Mouse (Mus musculus) lung, embryonic 14.5 days (tissue): ENCODE results near the gene Nup54. TPM values are rescaled to one million over a fixed set of nuclear protein-coding genes. Genes with fewer than 3 reads are reported as not detected.

Source experiments
- ATAC-seq: fragments of 200-750 bp; cut with Nextera tagmentation; 2 replicates; pipeline ENCODE4 v1.8.0; 2017; ENCODE audit warnings: mild to moderate bottlenecking, moderate TSS enrichment, moderate library complexity; ENCODE audit not compliant: insufficient read depth
- DNase-seq: peaks from one replicate; pipeline ENCODE4 v3.0.0-alpha.2; 2015
- H3K27ac ChIP-seq: fragments of 300-500 bp; sonication (generic); 2 replicates; pipeline ENCODE4 v1.5.1; 2014; ENCODE audit warnings: low read depth, mild to moderate bottlenecking, moderate library complexity
- H3K27me3 ChIP-seq: fragments of 300-500 bp; sonication (generic); 2 replicates; pipeline ENCODE4 v1.6.1; 2014; ENCODE audit warnings: low read length, control low read depth; ENCODE audit not compliant: insufficient read depth
- H3K36me3 ChIP-seq: fragments of 300-500 bp; sonication (generic); 2 replicates; pipeline ENCODE4 v1.6.1; 2014; ENCODE audit warnings: control low read depth; ENCODE audit not compliant: insufficient read depth
- H3K4me1 ChIP-seq: fragments of 300-500 bp; sonication (generic); 2 replicates; pipeline ENCODE4 v1.6.1; 2014; ENCODE audit warnings: antibody characterized with exemption, control low read depth; ENCODE audit not compliant: insufficient read depth
- H3K4me2 ChIP-seq: fragments of 300-500 bp; sonication (generic); 2 replicates; pipeline ENCODE4 v1.6.1; 2014; ENCODE audit warnings: mild to moderate bottlenecking
- H3K4me3 ChIP-seq: fragments of 300-500 bp; sonication (generic); 2 replicates; pipeline ENCODE4 v1.5.1; 2014; ENCODE audit warnings: low read depth, low read length
- H3K9ac ChIP-seq: fragments of 300-500 bp; sonication (generic); 2 replicates; pipeline ENCODE4 v1.6.1; 2014
- H3K9me3 ChIP-seq: fragments of 300-500 bp; sonication (generic); 2 replicates; pipeline ENCODE4 v1.6.1; 2016; ENCODE audit warnings: low read depth, low read length, control low read depth
- CTCF ChIP-seq: IDR thresholded peaks from 2 replicates; pipeline ENCODE4 v1.5.1; 2016; ENCODE audit warnings: antibody characterized with exemption, low read depth
- WGBS: fragments of 180-500 bp; shearing (Covaris S2); extraction: QIAGEN DNeasy Blood & Tissue Kit; methylation state at CpG from one replicate; pipeline ENCODE4 v1.1.7; 2014; 5-methylcytosine and 5-hydroxymethylcytosine counted together
- polyA plus RNA-seq: library from polyadenylated mRNA; unstranded; fragments of >200 nt; fragmentation: Nextera tagmentation; extraction: Ambion mirVana; gene quantifications from 2 replicates; pipeline ENCODE4 v1.2.1, GENCODE M21; 2014

Nup54 gene
- polyA plus RNA-seq, 1 experiment from 2014 or later, result 61.9 TPM

DNA sequence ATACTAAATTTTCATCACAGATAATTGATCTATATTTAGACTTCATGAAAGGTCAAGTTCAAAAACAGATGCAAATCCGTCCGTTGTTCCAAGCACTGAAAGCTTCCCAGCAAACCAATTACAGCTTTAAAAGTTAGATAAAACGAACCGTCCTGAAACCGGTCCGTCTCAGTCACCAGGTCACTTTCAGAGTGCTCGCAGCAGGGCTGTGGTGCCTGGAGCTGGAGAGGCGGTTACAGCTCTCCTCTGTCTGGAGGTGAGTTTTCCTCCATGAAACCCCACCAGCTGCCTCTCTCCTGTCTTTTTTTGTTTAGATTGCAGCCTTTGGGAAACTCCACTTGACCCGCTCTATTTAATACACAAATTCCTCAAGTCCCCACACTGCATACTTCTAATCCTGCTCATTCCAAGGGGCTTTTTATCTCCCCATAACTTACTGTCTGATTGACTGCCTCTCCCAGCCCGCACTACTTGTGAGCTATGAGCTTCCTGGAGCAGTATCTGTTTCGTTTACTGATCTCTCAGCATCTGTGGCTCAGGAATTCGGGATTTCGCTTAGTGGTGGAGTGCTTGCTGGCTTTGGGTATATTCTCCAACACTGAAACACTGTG, 58.1 kb downstream of the Nup54 start:
- Histone ChIP-seq H3K9me3 (no peaks in the 10 kb centered on the region), H3K9ac (no peak overlapping the region), H3K4me2 (no peak overlapping the region), H3K36me3 (no peaks in the 10 kb centered on the region), H3K4me3 (no peak overlapping the region), H3K27me3 (no peaks in the 10 kb centered on the region), H3K27ac (no peak overlapping the region), H3K4me1 (no peaks in the 10 kb centered on the region)
- DNase-seq (no peak), ATAC-seq (no peak)
- 12% methylated on average over 13 of the region's 13 CpGs for WGBS
- TF ChIP-seq CTCF, result no peak

DNA sequence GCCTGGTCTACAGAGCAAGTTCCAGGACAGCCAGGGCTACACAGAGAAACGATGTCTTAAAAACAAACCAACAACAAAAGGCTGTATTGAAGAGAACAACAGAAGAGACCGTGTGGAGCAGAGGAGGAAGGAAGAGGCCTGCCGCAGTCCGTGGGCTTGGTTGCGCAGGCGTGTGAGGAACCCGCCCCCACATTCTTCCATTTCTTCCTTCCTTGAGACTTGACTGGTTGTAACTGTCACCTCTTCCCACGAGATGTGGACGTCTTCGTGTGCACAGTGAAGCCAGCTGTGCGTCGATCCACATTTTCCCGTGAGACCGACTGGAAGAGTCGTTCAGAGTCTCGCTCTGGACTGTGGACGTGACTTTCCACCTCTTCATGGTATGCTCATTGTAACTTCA, 59.7 kb downstream of the Nup54 start:
- Histone ChIP-seq H3K9ac (no peak overlapping the region), H3K4me3 (no peak overlapping the region), H3K27me3 (no peaks in the 10 kb centered on the region), H3K36me3 (no peaks in the 10 kb centered on the region), H3K4me2 (no peak overlapping the region), H3K9me3 (no peaks in the 10 kb centered on the region), H3K27ac (no peak overlapping the region), H3K4me1 (no peaks in the 10 kb centered on the region)
- no peak for DNase-seq
- no peak for TF ChIP-seq CTCF
- no peak for ATAC-seq
- 75% methylated on average over 17 of the region's 17 CpGs for WGBS

DNA sequence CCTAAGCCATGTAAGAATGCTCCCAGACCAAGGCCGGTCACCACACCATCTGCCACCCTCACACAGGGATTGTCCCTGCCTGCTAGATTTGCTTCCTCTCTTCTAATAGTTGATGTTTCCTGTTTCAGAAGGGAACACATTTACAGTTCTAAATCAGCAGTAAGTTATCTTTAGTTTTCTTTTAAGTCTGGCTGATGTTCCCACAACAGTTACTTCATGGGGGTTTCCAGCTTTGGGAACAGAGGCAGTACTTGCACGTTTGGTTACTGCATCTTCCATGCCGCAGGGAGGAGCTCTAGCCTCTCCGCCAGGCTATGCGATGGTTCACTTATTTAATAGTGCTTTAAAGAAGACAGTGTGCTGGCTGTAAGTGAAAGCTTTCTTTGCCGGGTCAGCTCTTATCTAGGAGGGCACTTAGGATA, 60.3 kb downstream of the Nup54 start:
- Histone ChIP-seq H3K27me3 (no peaks in the 10 kb centered on the region), H3K9ac (no peak overlapping the region), H3K27ac (no peak overlapping the region), H3K4me1 (no peaks in the 10 kb centered on the region), H3K36me3 (no peaks in the 10 kb centered on the region), H3K9me3 (no peaks in the 10 kb centered on the region), H3K4me3 (no peak overlapping the region), H3K4me2 (no peak overlapping the region)
- ATAC-seq (peak; percentile 58; the same call in 1 of the 2 replicates), DNase-seq (peak; percentile 56)
- TF ChIP-seq CTCF, result peak; percentile 21
- WGBS, result 40% methylated on average over 6 of the region's 6 CpGs

DNA sequence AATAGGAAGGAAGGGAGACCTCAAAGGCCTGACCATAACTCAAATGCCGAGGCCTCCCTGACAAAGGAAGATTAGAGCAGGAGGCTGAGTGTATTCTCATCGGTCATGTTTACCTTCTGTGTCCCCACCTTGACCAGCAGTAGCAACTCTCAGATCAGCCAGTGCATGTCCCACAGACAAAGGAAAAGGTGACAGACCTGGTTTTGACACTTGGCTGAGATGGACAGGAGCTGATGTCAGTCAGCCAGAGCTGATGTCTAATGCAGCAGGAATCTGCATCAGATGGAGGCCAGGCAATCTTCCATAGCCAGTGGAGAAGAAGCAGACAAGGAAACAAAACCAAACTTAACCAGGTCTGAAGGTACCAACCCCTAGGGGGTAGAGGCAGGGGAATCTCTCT, 62.4 kb downstream of the Nup54 start:
- Histone ChIP-seq H3K27ac (no peak overlapping the region), H3K36me3 (no peaks in the 10 kb centered on the region), H3K9ac (no peak overlapping the region), H3K27me3 (no peaks in the 10 kb centered on the region), H3K4me1 (no peaks in the 10 kb centered on the region), H3K9me3 (no peaks in the 10 kb centered on the region), H3K4me3 (no peak overlapping the region), H3K4me2 (no peak overlapping the region)
- ATAC-seq (no peak), DNase-seq (no peak)
- no peak for TF ChIP-seq CTCF
- WGBS, result 23% methylated on average over 2 of the region's 2 CpGs

DNA sequence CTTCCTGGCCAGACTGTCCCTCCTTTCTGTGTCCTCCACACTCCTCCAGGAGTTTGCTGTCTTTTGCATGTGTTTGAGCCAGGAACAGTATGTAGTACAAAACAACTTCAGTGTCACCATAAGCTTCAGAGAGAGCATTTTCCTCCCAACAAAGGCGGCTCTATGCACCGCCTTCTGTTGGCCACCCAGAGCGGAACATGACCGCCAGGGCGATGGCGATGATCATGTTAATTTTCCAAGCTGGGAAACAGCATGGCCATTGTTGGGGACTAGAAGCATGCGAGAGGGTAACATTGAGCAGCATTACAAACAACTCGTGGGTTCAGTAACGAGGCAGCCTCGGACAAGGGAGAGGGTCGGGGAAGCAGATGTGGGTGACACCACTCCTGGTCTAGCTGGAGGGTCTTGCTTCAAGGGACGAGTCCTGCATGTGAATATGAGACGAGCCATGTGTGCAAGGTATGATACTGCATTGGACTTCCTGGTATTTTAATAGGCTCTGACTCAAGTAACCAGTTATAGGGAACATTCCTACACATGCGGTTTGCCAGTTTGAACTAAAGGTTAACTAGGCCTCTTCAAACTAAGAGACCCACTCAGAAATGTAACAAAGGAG, 63.5 kb downstream of the Nup54 start:
- H3K4me3 ChIP-seq, result no peak overlapping the region
- H3K36me3 ChIP-seq, result no peaks in the 10 kb centered on the region
- TF ChIP-seq CTCF, result no peak
- H3K9me3 ChIP-seq, result no peaks in the 10 kb centered on the region
- DNase-seq, result no peak
- no peak overlapping the region for H3K27ac ChIP-seq
- ATAC-seq, result no peak
- no peaks in the 10 kb centered on the region for H3K27me3 ChIP-seq
- no peak overlapping the region for H3K4me2 ChIP-seq
- no peak overlapping the region for H3K9ac ChIP-seq
- WGBS, result 83% methylated on average over 14 of the region's 14 CpGs
- H3K4me1 ChIP-seq, result no peaks in the 10 kb centered on the region

DNA sequence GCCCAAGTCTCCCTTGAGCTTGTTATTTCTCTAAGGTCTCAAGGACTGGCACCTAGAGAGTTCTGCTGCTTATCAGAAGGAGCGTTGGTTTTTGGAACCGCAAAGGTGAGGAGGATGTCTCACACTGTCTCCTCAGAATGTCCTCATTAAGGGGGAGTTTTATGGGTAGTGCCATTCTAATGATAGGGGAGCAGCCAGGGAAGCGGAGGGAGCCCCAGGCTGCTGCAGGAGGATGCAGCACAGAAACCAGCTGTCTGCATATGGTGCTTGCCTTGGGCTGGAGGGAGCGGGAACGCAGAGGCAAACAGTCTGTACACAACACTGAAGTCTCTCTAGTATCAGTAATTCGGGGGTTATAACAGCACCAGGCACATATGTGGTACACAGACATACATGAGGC, 64.1 kb downstream of the Nup54 start:
- no peak overlapping the region for H3K27ac ChIP-seq
- no peak for DNase-seq
- WGBS, result 74% methylated on average over 6 of the region's 6 CpGs
- H3K4me3 ChIP-seq, result no peak overlapping the region
- H3K36me3 ChIP-seq, result no peaks in the 10 kb centered on the region
- H3K27me3 ChIP-seq, result no peaks in the 10 kb centered on the region
- ATAC-seq, result no peak
- H3K4me1 ChIP-seq, result no peaks in the 10 kb centered on the region
- no peaks in the 10 kb centered on the region for H3K9me3 ChIP-seq
- H3K4me2 ChIP-seq, result no peak overlapping the region
- TF ChIP-seq CTCF, result no peak
- H3K9ac ChIP-seq, result no peak overlapping the region

DNA sequence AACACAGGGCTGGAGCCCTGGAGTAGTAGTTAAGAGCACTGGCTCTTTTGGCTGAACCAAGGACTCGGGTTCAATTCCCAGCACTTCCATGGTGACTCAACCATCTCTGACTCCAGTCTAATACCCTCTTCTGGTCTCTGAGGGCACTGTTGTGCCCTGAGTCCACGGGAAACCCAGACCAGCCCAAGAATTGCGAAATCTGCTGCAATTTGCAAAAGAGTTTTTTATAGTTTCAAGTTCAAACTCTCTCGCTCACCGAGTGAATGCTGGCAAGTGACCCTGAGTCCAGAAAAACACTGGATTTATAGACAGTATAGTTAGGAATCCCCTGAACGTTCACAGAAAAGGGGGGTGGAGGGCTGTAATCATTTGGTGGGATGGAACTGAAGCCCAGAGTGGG, 64.6 kb downstream of the Nup54 start:
- no peak overlapping the region for H3K4me3 ChIP-seq
- DNase-seq (no peak), ATAC-seq (no peak)
- no peak for TF ChIP-seq CTCF
- no peaks in the 10 kb centered on the region for H3K27me3 ChIP-seq
- H3K4me1 ChIP-seq, result no peaks in the 10 kb centered on the region
- 60% methylated on average over 6 of the region's 6 CpGs for WGBS
- H3K36me3 ChIP-seq, result no peaks in the 10 kb centered on the region
- H3K27ac ChIP-seq, result no peak overlapping the region
- H3K9me3 ChIP-seq, result no peaks in the 10 kb centered on the region
- H3K4me2 ChIP-seq, result no peak overlapping the region
- no peak overlapping the region for H3K9ac ChIP-seq
